Mouse (Mus musculus): ENCODE results near the gene Slc15a5. TPM values are rescaled to one million over a fixed set of nuclear protein-coding genes. Genes with fewer than 3 reads are reported as not detected.

The Slc15a5 gene
- polyA plus RNA-seq, 1 experiment = not detected

DNA sequence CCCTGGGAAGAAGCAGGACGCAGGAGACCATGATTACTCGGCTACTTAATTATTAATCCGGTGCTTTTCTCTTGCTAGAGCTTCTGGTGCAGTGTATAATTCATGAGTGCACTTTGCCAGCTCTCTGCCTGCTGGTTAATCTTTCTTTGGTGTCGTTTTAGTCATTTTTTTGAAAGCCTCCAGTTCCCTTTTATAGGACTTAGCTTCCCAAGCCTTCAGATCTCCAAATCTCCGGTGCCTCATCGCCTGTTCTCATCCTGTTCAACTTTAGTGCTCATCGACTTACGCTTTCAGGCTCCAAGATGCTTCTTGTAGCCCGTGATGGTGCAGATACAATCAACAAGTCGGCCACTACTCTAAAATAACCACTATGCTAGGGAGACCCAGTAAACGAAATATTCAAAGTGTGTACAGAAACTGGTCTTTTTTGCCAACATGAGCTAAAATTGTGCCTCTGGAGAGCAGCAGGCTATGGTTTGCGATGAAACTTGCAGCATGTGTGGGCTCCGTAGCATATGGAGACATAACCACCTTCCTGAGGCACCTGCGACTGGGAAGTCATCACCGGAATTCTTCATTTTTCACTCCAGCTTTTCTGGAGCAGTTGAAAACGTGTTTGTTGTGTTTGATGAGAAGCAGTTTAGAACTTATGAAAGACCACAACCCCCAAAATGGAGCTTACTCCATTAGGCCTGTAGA, 64.6 kb downstream of the Slc15a5 start:
- no peak for TF ChIP-seq CTCF (IDR thresholded peaks at IDR 0.05; ENCODE audit: borderline replicate concordance, insufficient read depth, low read length)
- TF ChIP-seq POLR2A (IDR thresholded peaks at IDR 0.05; ENCODE audit: low read depth, low read length) = no peak
- Histone ChIP-seq H3K4me3 (ENCODE audit: insufficient read depth, low read length) (no peak overlapping the region), H3K4me1 (ENCODE audit: control insufficient read depth, insufficient read depth, low read length) (no peaks in the 10 kb centered on the region), H3K27ac (ENCODE audit: insufficient read depth, low read length) (no peak overlapping the region)

DNA sequence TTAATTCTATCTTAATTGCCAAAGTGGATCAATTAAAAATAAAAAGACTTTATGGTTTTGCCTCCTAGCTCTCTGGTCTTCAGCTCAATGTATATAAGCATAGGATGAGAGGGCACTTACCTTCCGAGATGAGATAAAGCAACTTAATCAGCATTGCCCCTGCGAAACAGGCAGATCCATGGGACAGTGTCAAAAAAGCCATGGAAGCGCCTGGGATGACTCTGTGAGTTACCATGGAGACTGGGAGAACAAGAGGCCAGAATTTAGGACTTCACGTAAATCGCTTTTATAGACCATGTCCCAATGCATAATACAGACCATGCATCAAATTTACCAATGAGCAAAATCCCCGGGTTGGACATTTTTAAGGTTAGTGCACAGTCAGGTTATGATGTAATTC, 67.8 kb downstream of the Slc15a5 start:
- no peak overlapping the region for H3K4me3 ChIP-seq (ENCODE audit: insufficient read depth, low read length)
- H3K4me1 ChIP-seq (ENCODE audit: control insufficient read depth, insufficient read depth, low read length) = no peaks in the 10 kb centered on the region
- no peak overlapping the region for H3K27ac ChIP-seq (ENCODE audit: insufficient read depth, low read length)
- no peak for TF ChIP-seq POLR2A (IDR thresholded peaks at IDR 0.05; ENCODE audit: low read depth, low read length)
- no peak for TF ChIP-seq CTCF (IDR thresholded peaks at IDR 0.05; ENCODE audit: borderline replicate concordance, insufficient read depth, low read length)

DNA sequence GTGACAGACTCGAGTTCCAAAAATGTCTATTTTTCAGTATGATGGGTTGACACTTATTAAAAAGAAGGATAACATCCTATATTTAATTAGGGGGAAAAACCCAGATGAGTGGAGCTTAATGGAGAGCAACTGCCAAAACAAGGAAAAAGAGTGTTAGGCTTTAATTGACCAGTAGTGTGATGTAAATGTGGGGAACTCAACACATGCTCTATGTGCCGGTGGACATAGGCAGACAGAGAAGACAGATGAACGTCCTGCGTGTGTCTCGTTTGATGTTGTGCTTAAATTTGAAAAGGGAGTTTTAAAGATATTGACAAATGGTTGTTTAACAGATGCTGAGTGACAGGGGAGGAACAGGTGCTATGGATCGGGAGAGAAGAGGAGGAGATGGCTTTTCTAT, 72.0 kb downstream of the Slc15a5 start:
- Histone ChIP-seq H3K4me1 (ENCODE audit: control insufficient read depth, insufficient read depth, low read length) (no peaks in the 10 kb centered on the region), H3K27ac (ENCODE audit: insufficient read depth, low read length) (no peak overlapping the region), H3K4me3 (ENCODE audit: insufficient read depth, low read length) (no peak overlapping the region)
- no peak for TF ChIP-seq CTCF (IDR thresholded peaks at IDR 0.05; ENCODE audit: borderline replicate concordance, insufficient read depth, low read length)
- no peak for TF ChIP-seq POLR2A (IDR thresholded peaks at IDR 0.05; ENCODE audit: low read depth, low read length)

DNA sequence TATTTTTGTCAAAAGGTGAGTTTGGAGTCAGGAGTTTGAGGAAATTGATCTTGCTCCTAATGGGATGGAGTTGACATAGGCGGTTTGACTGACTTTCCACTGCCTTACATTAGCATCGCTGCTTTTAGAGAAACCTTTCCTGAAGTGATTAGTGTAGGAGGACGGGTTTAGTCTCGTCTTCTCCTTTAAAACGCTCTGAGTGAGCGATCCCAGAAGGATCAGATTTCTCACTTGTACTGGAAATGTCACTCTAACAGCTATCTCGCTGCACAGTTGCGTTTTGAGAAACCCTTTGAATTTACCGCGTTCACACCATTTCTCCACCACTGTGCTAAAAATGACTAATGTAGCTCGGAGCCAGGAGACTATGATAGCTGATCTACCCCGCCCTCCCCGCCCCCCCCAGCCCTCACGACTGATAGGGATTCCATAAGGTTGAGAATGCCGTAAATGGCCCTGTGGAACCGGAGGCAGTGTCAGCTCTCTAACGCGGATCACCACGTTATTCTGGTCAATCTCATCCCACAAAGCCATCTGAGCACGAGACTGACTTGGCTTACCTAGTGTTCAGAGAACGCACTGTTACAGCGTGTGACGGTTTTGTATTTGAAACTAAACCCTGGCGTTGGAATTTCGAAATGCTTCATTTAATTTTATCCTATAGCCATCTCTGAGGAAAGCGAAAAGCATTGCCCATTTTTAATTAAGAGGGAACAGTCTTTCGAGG, 73.0 kb downstream of the Slc15a5 start:
- Histone ChIP-seq H3K4me3 (ENCODE audit: insufficient read depth, low read length) (no peak overlapping the region), H3K4me1 (ENCODE audit: control insufficient read depth, insufficient read depth, low read length) (no peaks in the 10 kb centered on the region), H3K27ac (ENCODE audit: insufficient read depth, low read length) (no peak overlapping the region)
- TF ChIP-seq CTCF (IDR thresholded peaks at IDR 0.05; ENCODE audit: borderline replicate concordance, insufficient read depth, low read length) (no peak), POLR2A (IDR thresholded peaks at IDR 0.05; ENCODE audit: low read depth, low read length) (no peak)

DNA sequence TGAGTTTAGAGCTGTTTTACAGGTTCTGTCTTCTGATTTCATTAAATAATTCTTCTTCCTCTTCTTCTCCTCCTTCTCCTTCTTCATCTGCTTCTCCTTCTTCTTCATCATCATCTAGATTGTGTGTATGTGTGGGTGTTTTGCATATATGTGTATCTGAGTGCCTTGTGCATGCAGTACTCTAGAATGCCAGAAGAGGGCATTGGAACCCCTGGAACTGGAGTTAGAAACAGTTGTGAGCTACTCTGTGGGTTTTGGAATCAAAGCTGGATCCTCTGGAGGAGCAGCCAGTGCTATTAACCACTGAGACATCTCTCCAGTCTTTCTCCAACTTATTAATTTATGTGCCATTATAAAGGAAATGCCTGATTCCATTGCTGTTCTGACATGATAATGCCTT, 89.9 kb downstream of the Slc15a5 start:
- H3K27ac ChIP-seq (ENCODE audit: insufficient read depth, low read length) = no peak overlapping the region

DNA sequence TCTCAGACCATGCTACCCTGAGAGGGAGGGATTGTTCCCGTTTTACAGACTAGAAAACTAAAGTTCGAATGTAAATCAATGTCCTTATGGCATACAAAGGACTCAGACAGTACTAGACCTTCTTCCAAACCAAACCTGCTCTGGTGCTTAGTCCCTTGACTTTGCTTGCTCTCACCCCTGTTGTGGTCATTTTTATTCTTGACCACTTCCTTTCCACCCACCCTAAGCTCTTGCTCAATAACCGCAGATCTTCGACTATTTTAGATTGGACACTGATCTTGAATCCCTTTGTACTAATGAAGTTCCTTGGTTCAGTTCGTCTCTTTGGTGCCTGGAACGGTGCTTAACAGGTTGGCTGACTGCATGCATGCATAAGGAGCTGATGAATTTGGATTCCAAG, 94.5 kb downstream of the Slc15a5 start:
- TF ChIP-seq CTCF (IDR thresholded peaks at IDR 0.05; ENCODE audit: borderline replicate concordance, insufficient read depth, low read length) (no peak), POLR2A (IDR thresholded peaks at IDR 0.05; ENCODE audit: low read depth, low read length) (no peak)
- H3K4me3 ChIP-seq (ENCODE audit: insufficient read depth, low read length) = no peak overlapping the region
- no peak overlapping the region for H3K27ac ChIP-seq (ENCODE audit: insufficient read depth, low read length)
- H3K4me1 ChIP-seq (ENCODE audit: control insufficient read depth, insufficient read depth, low read length) = no peaks in the 10 kb centered on the region

More for the DNA sequence above, 89.9 kb downstream of the Slc15a5 start:
- no peak for TF ChIP-seq POLR2A (IDR thresholded peaks at IDR 0.05; ENCODE audit: low read depth, low read length)
- no peak overlapping the region for H3K4me3 ChIP-seq (ENCODE audit: insufficient read depth, low read length)
- H3K4me1 ChIP-seq (ENCODE audit: control insufficient read depth, insufficient read depth, low read length) = no peaks in the 10 kb centered on the region

DNA sequence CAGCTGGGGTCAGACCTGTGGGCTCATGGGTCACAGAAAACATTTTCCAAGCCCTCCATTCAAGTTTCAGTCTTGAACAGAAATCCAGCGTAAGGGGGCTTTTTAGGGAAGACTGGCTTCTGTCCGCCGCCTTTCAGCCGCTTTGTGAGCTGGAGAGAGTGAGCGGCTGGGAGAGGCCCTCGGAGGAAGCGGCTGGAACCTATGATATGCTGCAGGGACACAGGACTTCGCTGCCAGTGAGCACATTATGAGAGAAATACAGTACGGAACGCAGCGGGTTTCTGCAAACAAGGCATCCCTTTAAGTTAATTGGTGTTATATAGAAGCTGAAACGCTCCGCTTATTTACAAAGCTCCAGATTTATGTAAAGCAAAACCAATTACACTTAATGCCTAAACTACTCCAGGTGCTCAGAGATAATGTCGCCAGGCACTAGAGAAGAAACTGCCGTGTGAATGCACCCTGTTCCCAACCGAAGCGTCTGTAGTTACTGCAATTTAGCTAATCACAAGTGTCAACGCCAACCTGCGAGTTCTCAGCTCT, 97.5 kb downstream of the Slc15a5 start:
- TF ChIP-seq POLR2A (IDR thresholded peaks at IDR 0.05; ENCODE audit: low read depth, low read length) = no peak
- no peak for TF ChIP-seq CTCF (IDR thresholded peaks at IDR 0.05; ENCODE audit: borderline replicate concordance, insufficient read depth, low read length)
- H3K4me3 ChIP-seq (ENCODE audit: insufficient read depth, low read length) = no peak overlapping the region
- no peak overlapping the region for H3K27ac ChIP-seq (ENCODE audit: insufficient read depth, low read length)
- no peaks in the 10 kb centered on the region for H3K4me1 ChIP-seq (ENCODE audit: control insufficient read depth, insufficient read depth, low read length)

DNA sequence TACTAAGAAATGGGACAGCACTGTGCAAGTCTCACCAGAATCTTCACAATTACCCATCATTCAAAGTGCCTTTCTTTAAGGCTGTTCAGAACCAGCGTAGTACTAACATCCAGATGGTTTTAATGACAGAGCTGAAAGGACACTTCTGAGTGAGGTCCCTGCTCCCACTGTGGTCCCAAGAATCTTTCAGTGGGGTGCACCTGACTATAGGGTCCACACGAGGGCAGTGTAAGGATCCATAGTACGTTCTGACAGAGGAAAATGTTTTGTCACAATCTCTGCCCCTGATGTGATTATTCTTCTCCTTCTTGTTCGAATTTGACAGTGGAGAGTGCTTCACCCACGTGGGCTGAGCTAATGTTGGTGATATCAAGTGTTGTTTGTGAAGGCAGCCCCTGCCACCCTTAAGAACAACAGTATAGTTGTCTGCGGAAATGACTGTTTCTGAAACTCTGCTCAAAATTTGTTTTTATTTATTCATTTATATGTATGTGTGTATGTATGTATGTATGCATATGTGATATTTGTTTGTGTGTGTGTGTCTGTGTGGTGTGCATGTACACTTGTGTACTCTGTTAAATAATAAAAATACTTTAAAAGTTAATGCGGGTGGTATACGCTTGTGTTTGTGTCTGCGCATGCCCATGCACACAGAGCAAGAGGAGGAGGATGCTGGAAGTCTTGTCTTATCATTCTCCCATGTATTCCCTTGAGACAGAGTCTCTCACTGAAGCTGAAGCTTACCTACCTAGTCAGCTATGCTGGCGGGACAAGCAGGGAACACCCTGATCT, 98.6 kb downstream of the Slc15a5 start:
- TF ChIP-seq CTCF (IDR thresholded peaks at IDR 0.05; ENCODE audit: borderline replicate concordance, insufficient read depth, low read length) (no peak), POLR2A (IDR thresholded peaks at IDR 0.05; ENCODE audit: low read depth, low read length) (no peak)
- H3K4me1 ChIP-seq (ENCODE audit: control insufficient read depth, insufficient read depth, low read length) = no peaks in the 10 kb centered on the region
- no peak overlapping the region for H3K4me3 ChIP-seq (ENCODE audit: insufficient read depth, low read length)
- no peak overlapping the region for H3K27ac ChIP-seq (ENCODE audit: insufficient read depth, low read length)

DNA sequence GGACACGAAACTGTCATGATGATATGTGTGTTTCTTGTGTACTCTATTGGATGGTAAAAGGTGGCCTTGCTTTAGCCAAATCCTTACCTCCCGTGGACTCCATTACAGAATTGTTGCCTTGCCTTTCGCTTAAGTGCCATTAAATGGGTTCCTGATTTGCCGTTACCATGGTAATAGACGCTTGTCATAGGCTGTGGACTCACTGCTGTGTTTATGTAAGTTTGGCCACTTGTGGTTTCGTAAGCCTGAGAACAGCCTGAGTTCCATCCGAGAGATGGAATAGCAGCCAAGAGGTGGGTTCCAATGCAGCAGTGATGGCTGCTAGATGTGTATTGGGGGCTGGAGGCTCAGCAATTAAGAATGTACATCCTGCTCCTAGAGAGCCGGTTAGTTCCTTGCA, 99.3 kb downstream of the Slc15a5 start:
- H3K27ac ChIP-seq (ENCODE audit: insufficient read depth, low read length) = no peak overlapping the region
- TF ChIP-seq CTCF (IDR thresholded peaks at IDR 0.05; ENCODE audit: borderline replicate concordance, insufficient read depth, low read length) = no peak
- no peak for TF ChIP-seq POLR2A (IDR thresholded peaks at IDR 0.05; ENCODE audit: low read depth, low read length)

More for the DNA sequence above, 99.3 kb downstream of the Slc15a5 start:
- H3K4me1 ChIP-seq (ENCODE audit: control insufficient read depth, insufficient read depth, low read length) = no peaks in the 10 kb centered on the region
- H3K4me3 ChIP-seq (ENCODE audit: insufficient read depth, low read length) = no peak overlapping the region
